Comparison of ENCODE assay signal across 8 mouse cellular contexts in the genomic region with DNA sequence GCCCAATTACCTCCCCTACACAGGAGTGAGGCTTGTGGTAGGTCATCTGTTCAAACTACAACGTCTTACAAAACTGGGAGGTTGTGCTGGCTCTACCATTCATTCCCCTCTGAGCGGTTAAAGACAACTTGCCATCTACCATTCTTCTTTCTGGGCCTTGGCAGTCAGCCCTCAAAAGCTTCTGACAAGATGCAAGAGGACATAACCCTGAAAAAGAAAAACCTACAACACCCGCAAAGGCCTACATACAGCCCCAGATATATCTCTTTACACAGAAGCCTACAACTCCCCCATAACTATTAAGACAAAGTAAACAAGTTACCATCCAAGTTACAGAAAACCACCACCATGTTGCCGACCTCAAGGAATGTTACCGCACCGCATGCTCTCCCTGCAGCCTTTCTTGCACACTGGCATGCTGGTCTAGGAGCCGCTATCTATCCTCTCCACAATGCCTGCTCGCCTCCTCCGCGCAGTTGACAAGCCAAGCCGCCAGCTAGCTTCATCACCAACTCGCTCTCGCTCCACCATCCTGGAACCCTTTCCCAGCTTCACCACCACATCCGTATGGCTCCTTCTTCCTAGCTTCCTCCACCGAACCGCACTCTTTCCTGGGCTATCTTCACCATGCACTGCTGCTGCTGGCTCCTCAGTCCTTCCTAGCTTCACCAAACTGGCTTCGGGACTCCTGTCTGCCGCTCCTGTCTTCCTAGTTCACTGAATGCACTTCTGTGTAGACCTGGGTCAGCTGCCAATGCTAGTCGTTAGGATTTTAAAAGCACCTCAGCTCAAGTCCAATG. TPM values are rescaled to one million over a fixed set of nuclear protein-coding genes. Genes with fewer than 3 reads are reported as not detected.
A peak's percentile ranks its signal among the peaks of the same experiment; 100 is the strongest.
DNase-seq lines count a peak whose midpoint lies in the region; ATAC-seq and TF ChIP-seq lines count a peak whose summit lies in the region.

No protein-coding gene starts in this region.

- H3K36me3 ChIP-seq in spleen, adult 2 months (ENCODE audit: control insufficient read depth, insufficient read depth, low read length) = peaks cover 42% of the 10 kb centered on the region
- H3K36me3 ChIP-seq in heart, embryonic 13.5 days = peaks cover 45% of the 10 kb centered on the region

- H3K27me3 ChIP-seq in spleen, adult 2 months (ENCODE audit: control insufficient read depth, insufficient read depth, low read length) = no peaks in the 10 kb centered on the region
- H3K27me3 ChIP-seq in heart, embryonic 13.5 days (replicated peaks) = no peaks in the 10 kb centered on the region

- ATAC-seq in heart, embryonic 13.5 days (ENCODE audit: extremely low read depth, insufficient number of reproducible peaks, low FRiP score, low TSS enrichment) = no peak

- peak overlapping the region; percentile 84 for H3K4me2 ChIP-seq in heart, embryonic 13.5 days

- H3K9ac ChIP-seq in heart, embryonic 13.5 days = peak overlapping the region; percentile 100

- no peaks in the 10 kb centered on the region for H3K9me3 ChIP-seq in heart, embryonic 13.5 days

- peak overlapping the region; percentile 81 for H3K27ac ChIP-seq in spleen, adult 2 months (ENCODE audit: insufficient read depth, low read length)
- H3K27ac ChIP-seq in brown adipose tissue, adult 24 weeks (replicated peaks; ENCODE audit: low read depth, low read length) = peak overlapping the region; percentile 53
- H3K27ac ChIP-seq in heart, embryonic 13.5 days (replicated peaks) = peak overlapping the region; percentile 100
- peak overlapping the region; percentile 94 for H3K27ac ChIP-seq in olfactory bulb, adult 2 months (ENCODE audit: insufficient read depth, low read depth, low read length)

- WGBS in spleen, adult 2 months = under 1% methylated on average over 19 of the region's 19 CpGs
- WGBS in heart, embryonic 13.5 days = under 1% methylated on average over 19 of the region's 19 CpGs
- WGBS in olfactory bulb, adult 2 months = under 1% methylated on average over 19 of the region's 19 CpGs

- DNase-seq in spleen, adult 2 months (ENCODE audit: low read depth in 1 of 2, low spot score in 2 of 2) = no peak
- DNase-seq in spleen, adult 18-20 months = no peak
- DNase-seq in liver = peak; percentile 78
- no peak for DNase-seq in urinary bladder, postnatal 36 days (ENCODE audit: low spot score in 2 of 2)
- DNase-seq in adrenal gland, postnatal 4 days (ENCODE audit: low spot score in 2 of 2) = no peak

- TF ChIP-seq CTCF in spleen, adult 2 months (IDR thresholded peaks at IDR 0.05; ENCODE audit: extremely low read depth, insufficient read depth, insufficient read length, insufficient replicate concordance) = no peak
- TF ChIP-seq CTCF in olfactory bulb, adult 2 months (IDR thresholded peaks at IDR 0.05; ENCODE audit: insufficient read depth, low read depth, low read length) = no peak

- H3K4me3 ChIP-seq in spleen, adult 2 months (ENCODE audit: extremely low read depth, insufficient read depth, insufficient read length) = peak overlapping the region; percentile 88
- peak overlapping the region; percentile 95 for H3K4me3 ChIP-seq in brown adipose tissue, adult 24 weeks (ENCODE audit: insufficient read depth, low read depth, low read length)
- peak overlapping the region; percentile 95 for H3K4me3 ChIP-seq in heart, embryonic 13.5 days
- peak overlapping the region; percentile 90 for H3K4me3 ChIP-seq in olfactory bulb, adult 2 months (ENCODE audit: insufficient read depth, low read depth, low read length)

- no peak for TF ChIP-seq POLR2A in spleen, adult 2 months (IDR thresholded peaks at IDR 0.05; ENCODE audit: low read depth, low read length)
- TF ChIP-seq POLR2A in olfactory bulb, adult 2 months (IDR thresholded peaks at IDR 0.05; ENCODE audit: insufficient read depth, low read depth, low read length) = 0 out of 2 replicates have a peak, but pooled peaks have one; percentile 37

- H3K4me1 ChIP-seq in spleen, adult 2 months (ENCODE audit: control insufficient read depth, insufficient read depth, insufficient read length) = peaks cover 16% of the 10 kb centered on the region
- H3K4me1 ChIP-seq in brown adipose tissue, adult 24 weeks (ENCODE audit: control insufficient read depth, insufficient read depth, insufficient read length, low read length) = peaks cover 9% of the 10 kb centered on the region
- peaks cover 45% of the 10 kb centered on the region for H3K4me1 ChIP-seq in heart, embryonic 13.5 days
- peaks cover 20% of the 10 kb centered on the region for H3K4me1 ChIP-seq in olfactory bulb, adult 2 months (ENCODE audit: control insufficient read depth, insufficient read depth, low read length)

RNA-seq across cellular contexts. Expression of a gene that starts 29.6 kb away (rescaled TPM):
- polyA plus RNA-seq in spleen, adult 2 months (2012; rRNA removed) = 65.4 and 68.0 TPM in 2 replicates
- 49.2 and 54.3 TPM in 2 replicates for polyA plus RNA-seq in brown adipose tissue, adult 24 weeks (2012; ENCODE audit: insufficient read depth, insufficient read length, missing spikeins)
- polyA plus RNA-seq in heart, embryonic 13.5 days (2015; fragmentation: Nextera tagmentation; extraction: Ambion mirVana) = 55.8 and 59.6 TPM in 2 replicates
- not detected in 2 replicates for polyA plus RNA-seq in olfactory bulb, adult 2 months (2012; ENCODE audit: insufficient read depth, insufficient read length, low replicate concordance, missing spikeins)
- 100 to 1,000 TPM; 105 to 110 TPM for total RNA-seq in adrenal gland, postnatal 4 days (2021)
